Mouse (Mus musculus) cortical plate, adult 2 months (tissue): ENCODE measurements around the gene Begain. TPM values are rescaled to one million over a fixed set of nuclear protein-coding genes. Genes with fewer than 3 reads are reported as not detected.

ENCODE experiments used
- H3K27ac ChIP-seq: fragments of 200-500 bp; 2 replicates; pipeline ENCODE4 v1.5.1; 2012; ENCODE audit warnings: low read length, control low read depth, inconsistent platforms; ENCODE audit not compliant: insufficient read depth
- H3K4me1 ChIP-seq: fragments of 200-500 bp; 2 replicates; pipeline ENCODE4 v1.6.1; 2011; ENCODE audit warnings: low read length; ENCODE audit not compliant: control insufficient read depth, insufficient read depth
- H3K4me3 ChIP-seq: fragments of 200-500 bp; 2 replicates; pipeline ENCODE4 v1.5.1; 2011; ENCODE audit warnings: mild to moderate bottlenecking, low read length, control low read depth; ENCODE audit not compliant: insufficient read depth
- CTCF ChIP-seq: fragments of 200-500 bp; IDR thresholded peaks from 2 replicates; pipeline ENCODE4 v1.5.1; 2011; ENCODE audit warnings: mild to moderate bottlenecking, control low read depth, low read length; ENCODE audit not compliant: insufficient read depth; ENCODE audit errors: extremely low read depth
- POLR2A ChIP-seq: fragments of 200-500 bp; IDR thresholded peaks from 2 replicates; pipeline ENCODE4 v1.6.1; 2011; ENCODE audit warnings: mild to moderate bottlenecking, low read length, control low read depth; ENCODE audit not compliant: insufficient read depth; ENCODE audit errors: extremely low read depth
- polyA plus RNA-seq: library from polyadenylated mRNA; depleted of rRNA; stranded (reverse); fragments of >200 nt; gene quantifications from 2 replicates; pipeline ENCODE4 v1.2.3, GENCODE M21; 2012

The Begain gene
- polyA plus RNA-seq, 1 experiment = 158 TPM

DNA sequence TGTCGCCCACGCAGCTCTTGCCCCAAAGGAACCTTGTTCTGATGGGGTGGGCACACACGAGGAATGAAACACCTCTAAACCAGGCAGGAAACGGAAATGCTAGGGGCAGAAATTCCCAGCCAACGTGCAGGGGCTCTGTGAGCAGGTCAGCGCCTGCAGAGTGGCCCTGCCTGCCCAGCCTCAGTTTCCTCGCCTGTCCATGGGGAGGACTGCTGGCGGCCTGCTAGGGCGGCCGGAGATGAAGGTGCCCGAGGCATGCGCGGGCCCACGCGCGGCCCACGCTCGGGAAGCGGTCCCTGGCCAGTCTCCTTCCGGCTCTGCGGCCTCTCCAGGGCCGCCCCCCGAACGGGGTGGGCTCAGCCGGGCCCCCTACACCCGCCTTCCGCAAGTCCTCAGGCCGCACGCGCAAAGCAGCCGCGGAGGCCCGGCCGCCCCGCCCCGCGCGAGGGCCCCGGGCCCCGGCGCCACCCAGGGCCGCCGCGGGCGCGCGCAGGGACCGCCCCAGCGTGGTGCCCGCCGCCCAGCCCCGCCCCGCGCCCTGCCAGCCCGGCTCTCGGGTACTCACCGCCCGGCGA, 369 bp downstream of the Begain start:
- Histone ChIP-seq H3K27ac (no peak overlapping the region), H3K4me3 (peak overlapping the region; percentile 50), H3K4me1 (no peaks in the 10 kb centered on the region)
- TF ChIP-seq CTCF (no peak), POLR2A (no peak)

- Histone ChIP-seq H3K27ac (no peak overlapping the region), H3K4me1 (peaks cover 2% of the 10 kb centered on the region; the same call in 1 of the 2 replicates), H3K4me3 (no peak overlapping the region)
- no peak for TF ChIP-seq POLR2A
- no peak for TF ChIP-seq CTCF
Observed at GRCm38 (mm10) chr12:109058660-109059059, 9.4 kb downstream of the Begain start.

DNA sequence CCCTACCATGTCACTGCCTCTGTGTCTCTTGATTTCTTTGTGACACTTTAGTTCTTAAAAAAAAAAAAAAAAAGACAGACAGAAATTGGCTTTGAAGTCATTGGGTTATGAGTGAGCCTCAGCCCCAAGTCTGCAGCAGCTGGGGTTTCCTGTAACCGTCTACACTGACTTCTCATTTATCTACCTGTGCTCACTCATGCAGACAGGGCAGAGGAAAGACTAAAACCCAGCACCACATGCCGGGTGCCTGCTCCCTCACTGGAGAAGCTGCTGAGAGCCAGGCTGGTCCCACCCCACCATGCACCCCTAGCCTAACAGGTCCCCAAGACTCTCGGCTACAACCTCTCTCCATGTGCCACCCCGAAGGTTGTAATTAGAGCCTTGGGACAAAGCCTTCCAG, 10.3 kb downstream of the Begain start:
- Histone ChIP-seq H3K27ac (no peak overlapping the region), H3K4me3 (no peak overlapping the region), H3K4me1 (peaks cover 2% of the 10 kb centered on the region; the same call in 1 of the 2 replicates)
- TF ChIP-seq CTCF = no peak
- TF ChIP-seq POLR2A = no peak

DNA sequence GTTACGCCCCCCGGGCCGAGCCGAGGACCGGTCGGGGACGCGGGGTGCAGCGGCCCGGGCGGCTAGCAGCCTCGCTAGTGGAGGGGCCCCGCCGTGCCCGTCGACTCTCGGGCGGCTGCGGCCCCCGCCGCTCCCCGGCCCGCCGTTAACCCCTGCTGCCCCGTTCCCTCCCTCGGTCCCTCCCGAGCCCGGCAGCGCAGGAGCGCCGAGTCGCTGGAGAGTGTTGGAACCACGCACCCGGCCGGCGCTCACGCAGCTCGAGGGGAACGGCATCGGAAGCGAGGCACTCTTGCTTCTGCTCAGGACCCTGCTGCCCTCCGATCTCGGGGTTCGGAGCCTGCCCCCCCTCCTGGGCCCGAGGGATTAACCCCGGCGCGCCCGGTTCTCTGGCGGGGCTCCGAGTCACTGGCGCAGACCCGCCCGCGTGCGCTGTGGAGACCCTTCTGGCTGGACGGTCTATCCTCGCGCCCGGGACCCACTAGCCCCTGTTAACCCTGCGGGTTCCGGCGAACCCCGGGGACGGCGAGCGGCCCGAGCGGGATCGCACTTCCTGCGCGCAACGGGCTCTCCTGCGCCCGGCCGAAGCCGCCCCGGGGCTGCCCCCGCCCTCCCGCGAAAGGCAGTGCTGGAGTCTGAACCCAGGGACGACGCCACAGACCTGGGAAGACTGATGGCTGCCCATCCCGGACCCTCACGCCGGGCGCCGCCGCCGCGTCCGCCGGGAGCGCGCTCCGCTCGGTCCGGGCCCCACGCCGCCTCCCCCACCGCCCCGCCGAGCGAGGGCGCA, 14.8 kb downstream of the Begain start:
- TF ChIP-seq CTCF = no peak
- TF ChIP-seq POLR2A = no peak
- Histone ChIP-seq H3K27ac (no peak overlapping the region), H3K4me1 (peaks cover 2% of the 10 kb centered on the region; the same call in 1 of the 2 replicates), H3K4me3 (peak overlapping the region; percentile 39)

DNA sequence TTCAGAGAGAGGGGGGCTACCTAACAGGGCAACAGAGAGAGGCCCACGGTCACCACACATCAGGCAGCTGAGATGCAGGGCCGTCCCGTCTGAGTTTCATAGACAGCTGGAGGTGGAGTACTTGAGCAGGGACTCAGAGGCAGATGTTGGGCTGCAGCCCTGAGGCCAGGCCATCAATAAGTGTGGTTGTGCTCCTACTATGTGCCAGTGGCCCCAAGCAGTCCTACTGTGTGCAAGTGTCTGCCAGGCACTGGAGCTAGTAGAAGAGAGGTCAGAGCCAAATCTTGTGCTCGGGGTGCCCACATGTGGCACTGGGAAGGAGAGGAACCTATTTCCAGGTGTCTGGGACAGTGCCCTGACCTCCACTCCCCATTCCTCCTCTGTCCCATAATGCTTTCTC, 18.1 kb downstream of the Begain start:
- Histone ChIP-seq H3K4me3 (no peak overlapping the region), H3K27ac (no peak overlapping the region), H3K4me1 (no peaks in the 10 kb centered on the region)
- no peak for TF ChIP-seq CTCF
- no peak for TF ChIP-seq POLR2A

DNA sequence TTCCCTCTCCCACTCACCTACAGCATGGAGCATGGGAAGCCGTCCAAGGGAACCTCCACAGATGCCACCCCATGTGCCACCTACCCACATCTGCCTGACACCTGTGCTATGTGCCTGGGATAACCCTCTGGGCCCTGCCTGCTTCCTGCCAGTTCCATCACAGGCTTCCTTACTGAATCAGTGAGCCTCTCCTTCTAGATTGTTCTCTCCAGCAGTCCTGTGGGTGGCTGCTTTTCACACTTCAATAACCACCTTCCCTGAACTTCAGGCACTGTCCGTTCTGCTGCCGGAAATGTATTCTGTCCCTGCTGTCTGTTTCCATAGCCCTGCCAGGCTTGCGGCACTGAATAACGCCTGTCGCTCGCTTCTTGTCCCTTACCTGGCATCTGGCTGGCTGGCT, 22.4 kb downstream of the Begain start:
- no peak overlapping the region for H3K27ac ChIP-seq
- H3K4me3 ChIP-seq = no peak overlapping the region
- no peaks in the 10 kb centered on the region for H3K4me1 ChIP-seq
- TF ChIP-seq CTCF = no peak
- no peak for TF ChIP-seq POLR2A

- no peaks in the 10 kb centered on the region for H3K4me1 ChIP-seq
- no peak overlapping the region for H3K4me3 ChIP-seq
- TF ChIP-seq POLR2A (no peak), CTCF (peak; percentile 49; the same call in 1 of the 2 replicates)
- no peak overlapping the region for H3K27ac ChIP-seq
Observed at GRCm38 (mm10) chr12:109044497-109044896, 23.5 kb downstream of the Begain start.

- TF ChIP-seq POLR2A (no peak), CTCF (no peak)
- Histone ChIP-seq H3K4me3 (no peak overlapping the region), H3K4me1 (no peaks in the 10 kb centered on the region), H3K27ac (no peak overlapping the region)
Observed at GRCm38 (mm10) chr12:109039311-109039710, 28.7 kb downstream of the Begain start.

DNA sequence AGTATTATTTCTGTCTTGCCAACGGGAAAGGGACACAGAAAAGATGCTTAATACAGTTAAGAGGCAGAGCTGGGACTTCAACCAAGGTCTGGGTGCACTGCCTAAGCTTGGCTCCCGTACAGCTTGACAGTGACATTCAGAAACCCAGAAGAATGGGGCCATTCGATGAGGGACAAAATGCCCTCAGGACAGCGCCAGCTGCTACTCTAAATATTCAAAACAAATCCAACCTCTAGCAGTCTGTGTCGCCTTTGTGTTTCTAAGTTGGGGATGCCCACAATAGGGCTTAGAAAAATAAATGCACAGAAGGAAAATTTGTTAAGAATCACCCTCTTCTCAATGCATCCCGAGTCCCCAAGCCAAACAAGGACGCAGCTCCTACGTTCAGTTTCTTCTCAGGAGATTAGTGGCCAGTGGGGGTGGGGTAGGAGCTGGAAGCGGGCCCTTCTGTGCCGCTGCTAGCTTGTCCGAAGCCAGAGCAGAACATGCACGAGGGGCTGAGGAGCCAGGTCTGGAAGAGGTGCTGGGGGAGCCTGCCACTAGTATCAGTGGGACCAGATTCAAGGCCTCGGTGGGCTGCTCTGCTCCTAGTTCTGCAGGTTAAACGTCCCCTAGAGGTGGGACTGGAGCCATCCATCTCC, 29.7 kb downstream of the Begain start:
- Histone ChIP-seq H3K27ac (no peak overlapping the region), H3K4me1 (no peaks in the 10 kb centered on the region), H3K4me3 (no peak overlapping the region)
- TF ChIP-seq CTCF (no peak), POLR2A (no peak)
